Mouse (Mus musculus) liver, adult 2 months (tissue): ENCODE data around the gene Trappc1.

ENCODE experiments used
- CTCF ChIP-seq: fragments of 200-500 bp; IDR thresholded peaks from 2 replicates; pipeline ENCODE4 v1.5.1; 2011; ENCODE audit warnings: low read depth, low read length, control low read depth
- POLR2A ChIP-seq: fragments of 200-500 bp; IDR thresholded peaks from 2 replicates; pipeline ENCODE4 v1.6.1; 2011; ENCODE audit warnings: low read length, control low read depth; ENCODE audit not compliant: insufficient read depth; ENCODE audit errors: extremely low read depth

DNA sequence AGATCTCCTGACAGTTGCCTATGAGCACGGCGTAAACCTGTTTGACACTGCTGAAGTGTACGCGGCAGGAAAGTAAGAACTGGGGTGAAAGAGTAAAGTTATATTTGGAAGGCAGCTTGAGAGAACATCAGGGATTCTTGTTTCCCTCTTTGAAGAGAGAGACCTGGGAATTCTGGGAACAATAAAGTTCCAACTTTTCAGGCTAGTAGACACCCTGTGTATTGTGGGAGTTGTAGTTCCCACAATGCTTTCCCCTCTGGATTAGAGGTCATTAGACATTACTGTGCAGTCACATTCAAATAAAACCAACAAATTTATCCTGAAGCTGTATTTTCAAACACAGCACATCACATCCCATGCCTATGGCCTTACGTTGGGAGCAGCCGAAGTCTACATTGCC, 4.7 kb downstream of the Trappc1 start:
- TF ChIP-seq POLR2A: no peak
- no peak for TF ChIP-seq CTCF
